Mouse (Mus musculus): ENCODE data around the gene Dgkz.
A peak's percentile ranks its signal among the peaks of the same experiment; 100 is the strongest.

Gene Dgkz

GRCm38 (mm10) chr2:91975581-91976541, at the start of gene Dgkz:
Gene Dgkz (minus strand): TSS chr2:91975864.
- DNase-seq (ENCODE audit: low spot score), result no peak

- no peak for DNase-seq (ENCODE audit: low spot score)
Observed at GRCm38 (mm10) chr2:92025202-92025601, 49.5 kb upstream of the Dgkz start.

- peak; percentile 78 for DNase-seq (ENCODE audit: low spot score)
Observed at GRCm38 (mm10) chr2:92024274-92024672, 48.6 kb upstream of the Dgkz start, which contains the start of gene Creb3l1. Gene Creb3l1 (minus strand): TSS chr2:92024502.

GRCm38 (mm10) chr2:92023362-92024273, 48.0 kb upstream of the Dgkz start:
- peak; percentile 70 for DNase-seq (ENCODE audit: low spot score)

GRCm38 (mm10) chr2:92020676-92021265, 45.1 kb upstream of the Dgkz start:
- DNase-seq (ENCODE audit: low spot score), result no peak

GRCm38 (mm10) chr2:92017440-92017839, 41.8 kb upstream of the Dgkz start:
- DNase-seq (ENCODE audit: low spot score), result no peak

- peak; percentile 86 for DNase-seq (ENCODE audit: low spot score)
Observed at GRCm38 (mm10) chr2:92016981-92017380, 41.3 kb upstream of the Dgkz start.

- DNase-seq (ENCODE audit: low spot score), result no peak
Observed at GRCm38 (mm10) chr2:92014891-92015290, 39.2 kb upstream of the Dgkz start.

- no peak for DNase-seq (ENCODE audit: low spot score)
Observed at GRCm38 (mm10) chr2:92014248-92014647, 38.6 kb upstream of the Dgkz start.

GRCm38 (mm10) chr2:92012768-92013445, 37.2 kb upstream of the Dgkz start:
- peak; percentile 71 for DNase-seq (ENCODE audit: low spot score)

- no peak for DNase-seq (ENCODE audit: low spot score)
Observed at GRCm38 (mm10) chr2:92011424-92012353, 36.0 kb upstream of the Dgkz start.

- DNase-seq (ENCODE audit: low spot score), result no peak
Observed at GRCm38 (mm10) chr2:92008623-92009404, 33.1 kb upstream of the Dgkz start.

- peak; percentile 96 for DNase-seq (ENCODE audit: low spot score)
Observed at GRCm38 (mm10) chr2:92007933-92008622, 32.4 kb upstream of the Dgkz start.

GRCm38 (mm10) chr2:92006983-92007921, 31.6 kb upstream of the Dgkz start:
- peak; percentile 86 for DNase-seq (ENCODE audit: low spot score)

GRCm38 (mm10) chr2:92006491-92006890, 30.8 kb upstream of the Dgkz start:
- DNase-seq (ENCODE audit: low spot score), result no peak

- no peak for DNase-seq (ENCODE audit: low spot score)
Observed at GRCm38 (mm10) chr2:92004617-92005016, 29.0 kb upstream of the Dgkz start.

- DNase-seq (ENCODE audit: low spot score), result no peak
Observed at GRCm38 (mm10) chr2:91997905-91998608, 22.4 kb upstream of the Dgkz start.
